Mouse (Mus musculus) thymus, postnatal 25 days (tissue): Measurements from ENCODE around the gene Alad.
"Not testable (repeated sequence)": the region's sequence is repeated elsewhere in the genome, so short reads cannot be mapped to it uniquely, and the experiment has no call there.

Experiments
- DNase-seq: peaks from one replicate; pipeline ENCODE4 v3.0.0; 2022

Alad gene

GRCm38 (mm10) chr4:62480709-62481605 lies 38.8 kb downstream of the Alad start:
- DNase-seq = no peak

GRCm38 (mm10) chr4:62479937-62480708 lies 39.6 kb downstream of the Alad start, which contains the start of gene Bspry:
Gene Bspry, plus strand, starts transcription at chr4:62480053.
- DNase-seq = peak; percentile 62

- not testable (repeated sequence) for DNase-seq
These were observed 40.2 kb downstream of the Alad start for GRCm38 (mm10) chr4:62479593-62479936.

GRCm38 (mm10) chr4:62477542-62478244 lies 42.0 kb downstream of the Alad start:
- DNase-seq = no peak

- DNase-seq = peak; percentile 42
These were observed 43.9 kb downstream of the Alad start for GRCm38 (mm10) chr4:62475793-62476192.

- peak; percentile 59 for DNase-seq
These were observed 44.6 kb downstream of the Alad start for GRCm38 (mm10) chr4:62475131-62475530.

GRCm38 (mm10) chr4:62472071-62472470 lies 47.6 kb downstream of the Alad start:
- no peak for DNase-seq

- DNase-seq = peak; percentile 84
These were observed 49.1 kb downstream of the Alad start, which contains the start of gene Wdr31 for GRCm38 (mm10) chr4:62470598-62471051. Gene Wdr31, minus strand, starts transcription at chr4:62470896.

- DNase-seq = no peak
These were observed 51.6 kb downstream of the Alad start for GRCm38 (mm10) chr4:62468158-62468557.

GRCm38 (mm10) chr4:62463124-62463523 lies 56.6 kb downstream of the Alad start:
- no peak for DNase-seq

- no peak for DNase-seq
These were observed 59.4 kb downstream of the Alad start for GRCm38 (mm10) chr4:62460348-62460747.
